Mouse (Mus musculus) cerebral cortex, adult 2 months (tissue): ENCODE data around the gene Hs3st6.

ENCODE experiments used
- WGBS: fragments of 180-500 bp; shearing (Covaris S2); methylation state at CpG from one replicate; pipeline ENCODE4 v1.1.7; 2018; 5-methylcytosine and 5-hydroxymethylcytosine counted together

Hs3st6 gene

GRCm38 (mm10) chr17:24766266-24766875, 13.6 kb downstream of the Hs3st6 start:
- WGBS: 50% methylated on average over 12 of the region's 12 CpGs

GRCm38 (mm10) chr17:24769146-24769545, 16.4 kb downstream of the Hs3st6 start:
- 55% methylated on average over 3 of the region's 3 CpGs for WGBS

DNA sequence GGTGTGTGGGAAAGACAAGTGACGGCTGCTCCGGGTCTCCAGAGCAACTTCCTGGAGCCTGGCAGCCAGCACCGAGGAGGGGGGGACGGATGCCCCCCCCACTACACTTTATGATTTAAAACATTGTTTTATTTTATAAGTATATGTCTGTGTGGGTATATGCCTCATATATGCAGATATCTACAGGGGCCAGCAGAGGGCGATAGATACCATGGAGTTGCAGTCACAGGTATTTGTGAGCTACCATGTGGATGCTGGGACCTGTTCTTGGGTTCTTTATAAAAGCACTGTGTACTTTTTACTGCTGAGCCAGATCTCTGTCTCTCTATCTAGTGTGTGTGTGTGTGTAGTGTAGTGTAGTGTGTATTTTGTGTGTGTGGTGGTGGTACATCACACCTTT, 20.5 kb downstream of the Hs3st6 start:
- 82% methylated on average over 5 of the region's 5 CpGs for WGBS

DNA sequence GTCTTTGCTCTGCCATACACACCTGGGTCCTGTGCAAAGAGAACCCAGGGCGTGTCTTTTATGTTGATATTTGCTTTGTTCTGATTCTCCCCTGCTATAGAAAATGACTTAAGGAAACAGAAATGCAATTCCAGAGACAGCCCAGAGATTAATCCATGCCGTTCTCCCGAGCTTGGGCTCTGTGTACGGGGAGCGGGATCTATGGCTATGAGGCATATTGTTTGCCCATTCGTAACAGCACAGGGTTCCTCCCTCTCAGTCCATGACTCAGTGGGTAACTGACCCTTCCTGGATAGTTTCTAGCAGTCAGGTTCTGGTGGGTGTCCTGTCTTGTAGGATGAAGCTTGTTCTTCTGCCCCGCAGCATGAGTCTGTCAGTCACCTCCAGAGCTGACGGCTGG, 22.4 kb downstream of the Hs3st6 start:
- WGBS: 85% methylated on average over 8 of the region's 8 CpGs

DNA sequence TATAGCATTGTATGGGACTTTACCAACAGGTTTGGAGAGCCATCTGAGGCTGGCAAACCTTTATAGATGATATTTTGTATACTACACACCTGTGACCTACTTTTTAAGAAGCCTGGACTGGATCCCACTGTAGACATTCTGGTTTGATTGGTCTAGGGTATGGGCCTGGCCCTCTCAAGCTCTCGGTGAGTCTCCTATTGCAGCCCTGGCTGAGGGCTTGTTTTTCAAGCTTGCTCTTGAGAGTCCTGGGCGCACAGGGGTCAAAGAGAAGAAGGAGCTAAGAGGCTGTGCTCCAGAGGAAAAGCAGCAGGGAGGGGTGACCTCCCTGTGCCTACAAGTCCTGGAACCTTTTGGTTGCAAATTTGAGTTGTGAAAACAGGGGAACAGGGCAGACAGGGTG, 24.3 kb downstream of the Hs3st6 start:
- 75% methylated on average over 2 of the region's 2 CpGs for WGBS

GRCm38 (mm10) chr17:24780821-24781220, 28.0 kb downstream of the Hs3st6 start:
- WGBS: 98% methylated on average over 2 of the region's 2 CpGs

DNA sequence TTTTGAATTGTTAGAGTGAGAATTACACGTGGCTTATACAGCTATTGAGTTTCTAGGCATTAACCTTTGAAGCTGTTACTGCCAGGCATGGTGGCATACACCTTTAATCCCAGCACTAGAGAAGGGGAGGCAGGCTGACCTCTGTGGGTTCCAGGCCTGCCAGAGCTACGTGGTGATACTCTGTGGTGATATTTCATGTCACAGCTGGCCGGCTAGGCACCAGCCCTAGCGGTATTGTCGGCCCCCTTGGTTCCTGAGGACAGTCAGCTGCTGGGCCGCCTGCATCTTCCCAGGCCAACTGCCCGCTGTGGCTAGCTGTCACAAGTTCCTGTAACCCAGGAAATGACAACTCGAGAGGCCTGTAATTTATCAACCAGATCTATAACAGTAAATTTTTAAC, 39.4 kb downstream of the Hs3st6 start:
- 78% methylated on average over 8 of the region's 8 CpGs for WGBS

DNA sequence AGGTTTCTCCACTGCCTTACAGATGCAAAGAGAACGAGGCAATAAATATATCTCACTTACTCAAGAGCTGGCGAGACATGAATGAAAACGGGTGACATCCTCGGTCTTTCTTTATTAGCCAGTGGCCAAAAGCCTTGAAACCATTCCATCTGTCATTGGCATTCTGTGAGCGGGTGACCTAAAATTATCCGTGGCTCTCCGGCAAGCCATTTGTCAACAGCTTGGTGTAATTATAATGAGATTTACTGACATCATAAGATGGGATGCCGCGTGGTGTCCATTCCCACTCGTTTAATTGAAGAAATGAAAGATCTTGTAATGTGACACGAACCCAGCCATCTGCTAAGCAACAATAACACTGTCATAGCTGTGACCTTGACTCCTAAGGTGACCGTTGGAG, 42.0 kb downstream of the Hs3st6 start:
- 66% methylated on average over 12 of the region's 12 CpGs for WGBS

- WGBS: 71% methylated on average over 3 of the region's 3 CpGs
Measured at GRCm38 (mm10) chr17:24796969-24797368, 44.2 kb downstream of the Hs3st6 start.

GRCm38 (mm10) chr17:24798229-24798628, 45.4 kb downstream of the Hs3st6 start:
- WGBS: 62% methylated on average over 9 of the region's 9 CpGs

DNA sequence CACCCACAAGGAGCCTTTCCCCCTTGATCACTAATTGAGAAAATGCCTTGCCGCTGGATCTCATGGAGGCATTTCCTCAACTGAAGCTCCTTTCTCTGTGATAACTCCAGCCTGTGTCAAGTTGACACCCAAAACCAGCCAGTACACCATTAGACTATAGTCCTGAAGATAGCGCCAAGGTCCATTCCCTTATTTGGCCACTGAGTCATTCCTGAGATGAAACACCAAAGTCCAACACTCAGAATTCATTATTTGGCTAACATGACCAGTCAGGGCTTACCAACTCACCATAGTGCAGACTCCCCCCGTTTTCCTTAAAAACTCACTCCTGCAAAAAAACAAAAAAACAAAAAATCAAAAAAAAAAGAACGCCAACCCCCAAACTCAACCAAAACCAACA, 46.7 kb downstream of the Hs3st6 start:
- WGBS: 88% methylated on average over 4 of the region's 4 CpGs

DNA sequence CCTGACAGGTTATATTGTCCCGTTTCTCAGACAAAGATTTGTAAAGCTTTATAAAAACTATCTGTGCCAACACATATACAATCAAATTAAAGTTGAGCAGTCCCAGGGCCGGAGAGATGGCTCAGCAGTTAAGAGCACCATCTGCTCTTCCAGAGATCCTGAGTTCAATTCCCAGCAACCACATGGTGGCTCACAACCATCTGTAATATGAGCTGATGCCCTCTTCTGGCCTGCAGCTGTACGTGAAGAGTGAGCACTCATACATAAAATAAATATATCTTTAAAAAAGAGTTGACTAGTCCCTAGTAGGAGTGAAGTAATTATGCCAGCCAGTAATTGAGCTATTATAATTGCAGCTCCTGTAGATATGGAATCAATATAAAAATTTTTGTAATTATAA, 47.7 kb downstream of the Hs3st6 start:
- WGBS: 66% methylated on average over 3 of the region's 3 CpGs

- 2% methylated on average over 71 of the region's 71 CpGs for WGBS
Measured at GRCm38 (mm10) chr17:24803952-24804951, 51.5 kb downstream of the Hs3st6 start, which contains the start of gene Meiob. Meiob (plus strand) TSS chr17:24804289.
